Mouse (Mus musculus): ENCODE measurements at regions not wholly inside any gene's neighbourhood (a gene's known extent, or its start where the extent isn't known, plus 50 kb on each side); places are given as distances from the start of the nearest gene placed in this dataset.

DNA sequence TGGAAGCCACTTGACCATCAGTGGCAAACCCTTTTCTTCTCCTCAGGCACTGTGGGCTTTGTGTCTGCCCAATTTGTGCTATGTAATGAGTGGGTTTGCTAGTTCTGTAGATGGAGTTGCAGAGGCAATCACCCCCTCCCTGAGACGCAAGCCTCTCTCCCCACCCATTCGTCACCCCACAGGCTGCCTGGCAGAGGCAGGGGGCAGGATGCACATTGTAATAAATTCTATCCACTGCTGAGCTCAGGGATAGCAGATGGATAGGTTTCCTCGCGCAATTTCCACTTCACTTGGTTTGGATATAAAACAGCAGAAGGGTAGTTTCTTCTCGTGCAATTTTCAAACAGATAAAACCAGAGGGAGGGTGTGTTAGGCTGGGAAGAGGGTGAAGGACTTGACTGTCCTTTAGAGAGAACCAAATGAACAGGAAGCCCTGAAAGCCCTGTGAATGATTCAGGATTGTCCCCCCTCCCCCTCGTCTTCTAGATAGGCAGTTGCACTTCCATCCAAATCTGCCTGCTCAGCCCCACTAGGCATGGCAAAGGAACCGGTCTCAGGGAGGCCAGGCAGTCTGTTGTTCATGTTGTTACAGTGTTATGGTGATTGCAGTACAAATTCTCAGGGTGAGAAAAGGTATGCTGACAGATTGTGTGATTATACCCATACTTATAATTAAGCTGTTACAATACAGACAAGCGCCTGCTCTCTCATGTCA is 286.0 kb upstream of the Tle4 start:
- Histone ChIP-seq H3K36me3 (ENCODE audit: control insufficient read depth, insufficient read depth) (no peaks in the 10 kb centered on the region), H3K27ac (ENCODE audit: low read depth, low read length) (no peak overlapping the region), H3K27me3 (replicated peaks; ENCODE audit: control insufficient read depth, insufficient read depth, low read length) (peaks cover 6% of the 10 kb centered on the region; the same call in 1 of the 2 replicates), H3K4me1 (replicated peaks; ENCODE audit: control insufficient read depth, insufficient read depth, low read length) (no peaks in the 10 kb centered on the region), H3K4me3 (ENCODE audit: low read depth, low read length) (no peak overlapping the region), H3K9me3 (ENCODE audit: control insufficient read depth) (no peaks in the 10 kb centered on the region), H3K9ac (ENCODE audit: low read depth, low read length) (no peak overlapping the region), H3K4me2 (replicated peaks; ENCODE audit: low read depth) (no peak overlapping the region)
- WGBS, result 60% methylated on average over 8 of the region's 8 CpGs
- no peak for TF ChIP-seq CTCF (IDR thresholded peaks at IDR 0.05; ENCODE audit: low read depth)
- ATAC-seq, result no peak

DNA sequence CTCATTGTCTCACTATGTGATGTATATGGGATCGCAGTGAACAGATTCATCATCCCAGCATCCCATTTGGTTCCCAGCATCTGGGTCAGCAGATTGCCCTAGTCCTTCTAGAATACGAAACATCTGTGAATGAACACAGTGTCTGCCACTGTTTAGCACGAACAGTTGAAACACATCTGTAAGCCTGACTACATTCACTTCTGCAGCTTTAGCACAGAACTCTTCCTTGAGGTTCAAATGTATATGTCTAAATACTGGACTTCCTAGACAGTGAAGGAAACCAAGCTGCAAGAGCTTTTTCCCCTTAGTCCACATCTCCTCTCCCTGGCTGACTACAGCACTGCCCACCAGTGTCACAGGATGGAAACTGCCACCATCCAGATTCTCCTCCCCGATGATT is 283.0 kb upstream of the Tle4 start:
- no peak overlapping the region for H3K9ac ChIP-seq (ENCODE audit: low read depth, low read length)
- H3K27ac ChIP-seq (ENCODE audit: low read depth, low read length), result no peak overlapping the region
- no peak overlapping the region for H3K4me2 ChIP-seq (replicated peaks; ENCODE audit: low read depth)
- ATAC-seq, result no peak
- 80% methylated on average over 4 of the region's 4 CpGs for WGBS
- H3K9me3 ChIP-seq (ENCODE audit: control insufficient read depth), result no peaks in the 10 kb centered on the region
- no peak for TF ChIP-seq CTCF (IDR thresholded peaks at IDR 0.05; ENCODE audit: low read depth)
- no peaks in the 10 kb centered on the region for H3K4me1 ChIP-seq (replicated peaks; ENCODE audit: control insufficient read depth, insufficient read depth, low read length)
- H3K36me3 ChIP-seq (ENCODE audit: control insufficient read depth, insufficient read depth), result no peaks in the 10 kb centered on the region
- H3K4me3 ChIP-seq (ENCODE audit: low read depth, low read length), result no peak overlapping the region
- H3K27me3 ChIP-seq (replicated peaks; ENCODE audit: control insufficient read depth, insufficient read depth, low read length), result no peaks in the 10 kb centered on the region; the same call in 1 of the 2 replicates

DNA sequence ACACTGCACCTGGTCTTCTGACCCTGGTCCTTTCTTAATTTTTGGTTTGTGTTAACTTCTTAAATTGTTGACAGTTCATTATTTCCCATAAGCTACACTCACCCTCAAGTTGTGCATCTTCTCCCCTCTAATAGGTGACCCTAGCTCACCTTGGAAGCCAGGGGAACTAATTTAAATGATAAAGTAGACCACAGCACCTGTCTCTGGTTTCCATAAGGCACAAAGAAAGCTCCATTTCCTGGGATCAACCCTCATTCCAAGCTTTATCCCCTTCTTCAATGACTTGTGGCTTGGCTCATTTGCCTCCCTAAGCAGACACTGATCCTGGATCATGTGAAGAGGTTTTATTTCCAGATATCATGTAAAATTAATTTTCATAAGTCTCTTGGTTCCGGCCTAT is 276.1 kb upstream of the Tle4 start:
- no peak for TF ChIP-seq CTCF (IDR thresholded peaks at IDR 0.05; ENCODE audit: low read depth)
- Histone ChIP-seq H3K4me1 (replicated peaks; ENCODE audit: control insufficient read depth, insufficient read depth, low read length) (no peaks in the 10 kb centered on the region), H3K4me2 (replicated peaks; ENCODE audit: low read depth) (no peak overlapping the region), H3K4me3 (ENCODE audit: low read depth, low read length) (no peak overlapping the region), H3K27ac (ENCODE audit: low read depth, low read length) (no peak overlapping the region), H3K36me3 (ENCODE audit: control insufficient read depth, insufficient read depth) (no peaks in the 10 kb centered on the region), H3K9me3 (ENCODE audit: control insufficient read depth) (no peaks in the 10 kb centered on the region), H3K9ac (ENCODE audit: low read depth, low read length) (no peak overlapping the region), H3K27me3 (replicated peaks; ENCODE audit: control insufficient read depth, insufficient read depth, low read length) (no peaks in the 10 kb centered on the region)
- no peak for ATAC-seq
- 88% methylated on average over 1 of the region's 1 CpGs for WGBS

DNA sequence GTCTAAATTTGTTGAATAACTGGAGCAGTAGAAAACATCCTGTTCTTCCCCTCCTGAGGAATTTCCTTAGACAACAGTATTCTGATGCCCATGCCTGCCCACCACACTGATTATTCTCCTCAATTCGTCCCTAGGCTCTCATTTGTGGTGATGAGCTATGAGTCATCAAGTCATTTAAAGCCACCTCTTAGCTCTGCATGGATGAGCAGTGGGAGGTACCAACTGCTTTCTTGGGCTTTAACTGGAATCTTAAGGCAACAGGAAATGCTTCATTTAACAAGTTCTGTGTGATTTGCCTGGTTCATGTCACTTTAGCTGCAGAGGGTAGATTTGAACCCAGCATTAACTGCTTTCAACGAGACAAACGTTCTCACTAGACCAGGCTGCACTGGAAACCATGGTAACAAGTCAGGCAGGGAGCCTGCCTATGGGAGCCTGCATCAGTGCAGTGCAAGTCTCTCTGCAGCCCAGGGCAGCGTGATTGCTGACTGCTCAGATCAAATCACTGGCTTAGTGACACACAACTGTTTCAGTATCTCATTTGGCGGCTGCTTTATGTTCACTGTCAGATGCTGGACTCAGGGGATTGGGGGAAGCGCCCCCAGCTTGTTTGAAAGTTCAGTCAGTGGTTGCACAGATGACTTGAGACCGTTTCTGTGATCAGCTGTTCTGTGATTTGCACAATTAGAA is 273.5 kb upstream of the Tle4 start:
- H3K36me3 ChIP-seq (ENCODE audit: control insufficient read depth, insufficient read depth), result no peaks in the 10 kb centered on the region
- no peaks in the 10 kb centered on the region; the same call in 1 of the 2 replicates for H3K27me3 ChIP-seq (replicated peaks; ENCODE audit: control insufficient read depth, insufficient read depth, low read length)
- TF ChIP-seq CTCF (IDR thresholded peaks at IDR 0.05; ENCODE audit: low read depth), result no peak
- no peaks in the 10 kb centered on the region for H3K9me3 ChIP-seq (ENCODE audit: control insufficient read depth)
- H3K9ac ChIP-seq (ENCODE audit: low read depth, low read length), result no peak overlapping the region
- H3K27ac ChIP-seq (ENCODE audit: low read depth, low read length), result no peak overlapping the region
- H3K4me2 ChIP-seq (replicated peaks; ENCODE audit: low read depth), result no peak overlapping the region
- no peaks in the 10 kb centered on the region for H3K4me1 ChIP-seq (replicated peaks; ENCODE audit: control insufficient read depth, insufficient read depth, low read length)
- WGBS, result 32% methylated on average over 7 of the region's 7 CpGs
- ATAC-seq, result no peak
- H3K4me3 ChIP-seq (ENCODE audit: low read depth, low read length), result no peak overlapping the region

DNA sequence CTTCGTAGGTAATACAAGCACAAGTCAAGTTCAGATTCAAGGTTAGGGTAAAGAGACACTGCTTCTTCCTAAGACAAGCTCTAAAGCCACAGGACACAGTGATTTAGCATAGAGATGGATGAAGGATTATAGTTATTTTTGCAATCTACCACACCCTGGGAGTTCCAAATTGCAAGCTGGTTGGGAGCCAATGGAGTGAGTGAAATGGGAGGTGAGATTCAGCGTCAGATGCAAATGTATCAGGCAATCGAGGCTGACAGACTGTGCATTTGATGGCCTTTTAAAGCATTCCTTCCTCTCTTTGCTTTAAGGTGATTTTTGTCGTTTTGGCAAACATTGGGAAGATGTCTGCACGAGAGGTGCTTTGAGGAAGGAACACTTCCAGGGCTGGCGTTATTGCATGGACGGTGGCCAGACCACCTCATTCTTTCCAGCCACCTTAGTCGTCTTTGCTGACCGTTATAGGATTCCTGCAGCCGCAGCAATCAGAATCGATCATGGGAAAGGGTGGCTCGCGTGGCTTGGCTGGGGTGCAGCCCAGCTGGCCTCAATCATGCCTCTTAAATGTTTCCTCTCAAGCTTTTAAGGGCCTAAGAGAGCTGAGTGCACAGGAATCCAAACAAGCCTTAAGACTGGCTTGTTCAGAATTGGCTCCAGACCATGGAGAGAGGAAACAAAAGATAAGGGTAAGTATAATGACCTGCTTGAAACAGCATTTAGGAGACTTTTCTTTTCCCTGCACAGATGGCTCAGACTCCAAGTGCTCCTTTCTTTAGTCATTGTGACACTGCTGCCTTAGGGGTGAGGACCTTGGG is 265.0 kb upstream of the Tle4 start:
- WGBS, result 53% methylated on average over 13 of the region's 13 CpGs
- no peak overlapping the region for H3K27ac ChIP-seq (ENCODE audit: low read depth, low read length)
- H3K4me3 ChIP-seq (ENCODE audit: low read depth, low read length), result no peak overlapping the region
- TF ChIP-seq CTCF (IDR thresholded peaks at IDR 0.05; ENCODE audit: low read depth), result no peak
- no peaks in the 10 kb centered on the region for H3K36me3 ChIP-seq (ENCODE audit: control insufficient read depth, insufficient read depth)
- ATAC-seq, result no peak
- H3K4me1 ChIP-seq (replicated peaks; ENCODE audit: control insufficient read depth, insufficient read depth, low read length), result no peaks in the 10 kb centered on the region
- 0 out of 2 replicates have a peak overlapping the region, but pooled peaks have one; percentile 21 for H3K4me2 ChIP-seq (replicated peaks; ENCODE audit: low read depth)
- no peak overlapping the region for H3K9ac ChIP-seq (ENCODE audit: low read depth, low read length)
- no peaks in the 10 kb centered on the region; the same call in 1 of the 2 replicates for H3K27me3 ChIP-seq (replicated peaks; ENCODE audit: control insufficient read depth, insufficient read depth, low read length)
- no peaks in the 10 kb centered on the region for H3K9me3 ChIP-seq (ENCODE audit: control insufficient read depth)

DNA sequence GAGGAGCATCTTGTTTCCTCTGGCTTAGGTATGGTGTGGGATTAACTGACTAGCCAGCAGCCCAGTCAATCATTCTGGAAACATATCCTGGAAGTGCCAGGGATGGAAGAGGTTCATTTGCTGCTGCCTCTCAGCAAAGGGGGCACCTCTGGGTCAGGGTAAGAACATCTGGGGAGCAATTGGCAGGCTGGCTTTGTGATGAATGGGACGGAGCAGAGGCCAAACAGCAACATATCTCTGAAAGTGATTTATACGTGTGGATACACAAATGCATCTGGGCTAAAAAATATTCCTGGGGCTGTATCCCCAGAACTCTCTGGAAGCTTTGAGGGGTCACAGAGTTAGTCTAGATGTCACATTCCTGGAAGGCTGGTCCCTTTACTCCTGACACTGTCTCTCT is 257.2 kb upstream of the Tle4 start:
- H3K9me3 ChIP-seq (ENCODE audit: control insufficient read depth), result no peaks in the 10 kb centered on the region
- no peak for ATAC-seq
- no peak overlapping the region for H3K4me3 ChIP-seq (ENCODE audit: low read depth, low read length)
- no peaks in the 10 kb centered on the region for H3K4me1 ChIP-seq (replicated peaks; ENCODE audit: control insufficient read depth, insufficient read depth, low read length)
- no peak overlapping the region for H3K9ac ChIP-seq (ENCODE audit: low read depth, low read length)
- no peaks in the 10 kb centered on the region for H3K36me3 ChIP-seq (ENCODE audit: control insufficient read depth, insufficient read depth)
- WGBS, result 77% methylated on average over 2 of the region's 2 CpGs
- H3K27ac ChIP-seq (ENCODE audit: low read depth, low read length), result no peak overlapping the region
- no peaks in the 10 kb centered on the region for H3K27me3 ChIP-seq (replicated peaks; ENCODE audit: control insufficient read depth, insufficient read depth, low read length)
- no peak overlapping the region for H3K4me2 ChIP-seq (replicated peaks; ENCODE audit: low read depth)
- no peak for TF ChIP-seq CTCF (IDR thresholded peaks at IDR 0.05; ENCODE audit: low read depth)
